ENCODE assay signal across 8 mouse cellular contexts in genomic region chr1:157506522-157506921, GRCm38 (mm10). TPM values are rescaled to one million over a fixed set of nuclear protein-coding genes. Genes with fewer than 3 reads are reported as not detected.
A peak's percentile ranks its signal among the peaks of the same experiment; 100 is the strongest.
DNase-seq lines count a peak whose midpoint lies in the region; ATAC-seq and TF ChIP-seq lines count a peak whose summit lies in the region.

Gene Sec16b (plus strand): TSS chr1:157506728.

- no peak within 1 kb of the TSS for H3K9ac ChIP-seq in kidney, embryonic 14.5 days (ENCODE audit: low read depth, low read length)
- H3K9ac ChIP-seq in neural tube, embryonic 11.5 days (ENCODE audit: low read length), result no peak within 1 kb of the TSS

- H3K4me2 ChIP-seq in kidney, embryonic 14.5 days (replicated peaks; ENCODE audit: low read depth, low read length), result 0 out of 2 replicates have a peak within 1 kb of the TSS, but pooled peaks have one; percentile 5
- H3K4me2 ChIP-seq in neural tube, embryonic 11.5 days (ENCODE audit: low read depth), result no peak within 1 kb of the TSS

- H3K27ac ChIP-seq in kidney, embryonic 14.5 days (ENCODE audit: low read depth, low read length), result no peak within 1 kb of the TSS
- no peak within 1 kb of the TSS for H3K27ac ChIP-seq in neural tube, embryonic 11.5 days (ENCODE audit: low read depth, low read length)

- no peaks in the 10 kb centered on the region for H3K27me3 ChIP-seq in C2C12 (ENCODE audit: control insufficient read depth, insufficient read depth, insufficient read length)
- H3K27me3 ChIP-seq in kidney, embryonic 14.5 days (ENCODE audit: control insufficient read depth, insufficient read depth, low read length), result no peaks in the 10 kb centered on the region
- H3K27me3 ChIP-seq in neural tube, embryonic 11.5 days (ENCODE audit: control insufficient read depth, insufficient read depth, low read length), result no peaks in the 10 kb centered on the region

- 4% methylated on average over 5 of the region's 5 CpGs for WGBS in kidney, embryonic 14.5 days
- WGBS in neural tube, embryonic 11.5 days, result 20% methylated on average over 5 of the region's 5 CpGs

- H3ac ChIP-seq in C2C12 (ENCODE audit: control insufficient read depth, insufficient read length, low read depth), result peak within 1 kb of the TSS; percentile 54

- no peak within 1 kb of the TSS for H3K4me3 ChIP-seq in C2C12 (ENCODE audit: insufficient read depth, poor library complexity, severe bottlenecking)
- H3K4me3 ChIP-seq in kidney, embryonic 14.5 days (ENCODE audit: low read length), result no peak within 1 kb of the TSS
- no peak within 1 kb of the TSS for H3K4me3 ChIP-seq in neural tube, embryonic 11.5 days (ENCODE audit: low read depth, low read length)

- H3K4me1 ChIP-seq in kidney, embryonic 14.5 days (ENCODE audit: control insufficient read depth, insufficient read depth, low read length), result no peaks in the 10 kb centered on the region
- H3K4me1 ChIP-seq in neural tube, embryonic 11.5 days (ENCODE audit: control insufficient read depth, insufficient read depth, low read length), result no peaks in the 10 kb centered on the region

- DNase-seq in adrenal gland, adult (ENCODE audit: inconsistent age in 2 of 2, low spot score in 1 of 2), result peak; percentile 22 to 57
- no peak for DNase-seq in adrenal gland, adult 8-10 months
- peak; percentile 52 for DNase-seq in forelimb bud, embryonic 11.5 days (ENCODE audit: low read depth, low spot score)
- DNase-seq in neural tube, embryonic 11.5 days (ENCODE audit: low spot score), result peak; percentile 63
- DNase-seq in testis, postnatal 14 days (ENCODE audit: low spot score), result no peak
- DNase-seq in right cerebral cortex, postnatal 25 days, result no peak

- TF ChIP-seq CTCF in C2C12 (IDR thresholded peaks at IDR 0.05; ENCODE audit: control insufficient read depth, insufficient read depth, insufficient read length), result no peak

- H3K36me3 ChIP-seq in C2C12 (ENCODE audit: control insufficient read depth, insufficient read depth), result no peaks in the 10 kb centered on the region
- H3K36me3 ChIP-seq in kidney, embryonic 14.5 days (ENCODE audit: control insufficient read depth, insufficient read depth, low read length), result no peaks in the 10 kb centered on the region
- H3K36me3 ChIP-seq in neural tube, embryonic 11.5 days (ENCODE audit: control insufficient read depth, insufficient read depth, low read length), result no peaks in the 10 kb centered on the region

- no peaks in the 10 kb centered on the region for H3K79me3 ChIP-seq in C2C12 (ENCODE audit: low read depth)

- no peaks in the 10 kb centered on the region for H3K9me3 ChIP-seq in kidney, embryonic 14.5 days (ENCODE audit: control insufficient read depth, low read length)
- no peaks in the 10 kb centered on the region for H3K9me3 ChIP-seq in neural tube, embryonic 11.5 days (ENCODE audit: control insufficient read depth, low read length)

- peak; percentile 79 for ATAC-seq in kidney, embryonic 14.5 days (ENCODE audit: low FRiP score, low TSS enrichment)
- ATAC-seq in neural tube, embryonic 11.5 days (ENCODE audit: insufficient read depth, low FRiP score, low TSS enrichment), result no peak

- no peaks in the 10 kb centered on the region for H3K79me2 ChIP-seq in C2C12 (ENCODE audit: control insufficient read depth, insufficient read depth)

TF ChIP-seq in C2C12, 6 proteins besides CTCF, POLR2A, EP300 and RAD21:
- TF ChIP-seq MYOG (IDR thresholded peaks at IDR 0.05; ENCODE audit: control insufficient read depth, extremely low read depth, insufficient read length) (no peak), MAX (IDR thresholded peaks at IDR 0.05) (peak; percentile 27), MYOD1 (IDR thresholded peaks at IDR 0.05; ENCODE audit: control insufficient read depth, insufficient read length, low read depth) (peak; percentile 90), CEBPB (IDR thresholded peaks at IDR 0.05; ENCODE audit: low read depth) (no peak), FOSL1 (IDR thresholded peaks at IDR 0.05; ENCODE audit: insufficient read depth, low read length, poor library complexity, severe bottlenecking) (no peak), USF1 (IDR thresholded peaks at IDR 0.05; ENCODE audit: low read depth) (no peak)

RNA-seq across cellular contexts. Expression of gene Sec16b, which starts in this region (rescaled TPM):
- total RNA-seq in adrenal gland, adult 8-10 months (2022), result 1 to 10 TPM; 1.5 to 1.9 (median 1.7) TPM
- polyA plus RNA-seq in C2C12 (2012; fragmentation: generic; extraction: Trizol), result 2.8 TPM
- polyA plus RNA-seq in kidney, embryonic 14.5 days (2014; fragmentation: Nextera tagmentation; extraction: Ambion mirVana), result 0.79 and 1.6 TPM in 2 replicates
- 2.1 and 2.4 TPM in 2 replicates for polyA plus RNA-seq in neural tube, embryonic 11.5 days (2014; fragmentation: Nextera tagmentation; extraction: Ambion mirVana)

Comparison
In these comparisons a context has a peak if more than half of its experiments do, and no peak if none do; other contexts are left out.
1. DNase-seq: peak in adrenal gland, adult (2 of 2), forelimb bud, embryonic 11.5 days (single experiment) and neural tube, embryonic 11.5 days (single experiment); none in adrenal gland, adult 8-10 months (single experiment), testis, postnatal 14 days (single experiment) and right cerebral cortex, postnatal 25 days (single experiment).